Mouse (Mus musculus) retina, embryonic 14.5 days (tissue): ENCODE measurements around the gene Rap1b.

ENCODE experiments used
- DNase-seq: peaks from one replicate; pipeline ENCODE4 v3.0.0-alpha.2; 2015; ENCODE audit warnings: low spot score

The Rap1b gene

DNA sequence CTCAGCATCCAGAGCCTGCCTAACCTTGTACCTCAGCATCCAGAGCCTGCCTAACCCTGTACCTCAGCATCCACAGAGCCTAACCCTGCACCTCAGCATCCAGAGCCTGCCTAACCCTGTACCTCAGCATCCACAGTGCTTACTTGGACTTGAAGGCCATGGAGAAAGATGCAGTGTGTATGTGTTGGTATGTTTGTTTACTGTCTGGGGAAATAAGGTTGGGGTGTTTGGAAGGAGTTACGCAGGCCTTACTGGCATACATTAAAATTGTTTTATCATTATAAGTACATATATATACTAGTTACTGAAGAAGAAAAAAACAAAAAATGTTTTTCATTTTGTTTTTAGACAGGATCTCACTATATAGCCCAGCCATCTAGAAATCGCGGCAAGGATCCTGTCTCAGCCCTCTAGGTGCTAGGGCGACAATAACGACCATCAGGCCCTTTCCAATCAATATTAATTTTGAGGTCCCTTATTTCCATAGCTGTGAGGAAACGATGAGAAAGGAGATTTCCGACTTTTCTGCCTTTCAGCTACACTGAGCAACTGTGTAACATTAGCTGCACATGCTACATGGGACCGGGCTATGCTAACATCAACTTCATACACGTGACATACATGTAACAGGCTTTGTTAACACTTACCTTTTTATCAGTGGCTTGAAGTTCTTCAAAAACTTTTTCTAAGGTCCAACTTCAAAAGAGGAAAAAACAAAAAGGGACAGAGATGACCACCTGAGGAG is 76.1 kb downstream of the Rap1b start:
- DNase-seq, result no peak

DNA sequence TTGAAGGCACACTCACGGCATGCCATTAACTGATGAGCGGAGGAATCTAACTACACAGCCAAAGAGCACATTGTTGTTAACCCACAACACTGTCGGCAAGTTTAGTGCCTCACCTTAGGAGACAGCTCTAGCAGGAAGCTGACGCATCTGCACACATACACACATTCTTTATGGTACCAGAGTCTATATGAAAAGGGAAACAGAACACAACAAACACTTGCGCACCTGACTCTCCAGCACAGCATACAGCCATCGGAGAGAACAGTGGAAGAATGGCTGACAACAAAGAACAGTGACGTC is 77.7 kb downstream of the Rap1b start:
- no peak for DNase-seq

DNA sequence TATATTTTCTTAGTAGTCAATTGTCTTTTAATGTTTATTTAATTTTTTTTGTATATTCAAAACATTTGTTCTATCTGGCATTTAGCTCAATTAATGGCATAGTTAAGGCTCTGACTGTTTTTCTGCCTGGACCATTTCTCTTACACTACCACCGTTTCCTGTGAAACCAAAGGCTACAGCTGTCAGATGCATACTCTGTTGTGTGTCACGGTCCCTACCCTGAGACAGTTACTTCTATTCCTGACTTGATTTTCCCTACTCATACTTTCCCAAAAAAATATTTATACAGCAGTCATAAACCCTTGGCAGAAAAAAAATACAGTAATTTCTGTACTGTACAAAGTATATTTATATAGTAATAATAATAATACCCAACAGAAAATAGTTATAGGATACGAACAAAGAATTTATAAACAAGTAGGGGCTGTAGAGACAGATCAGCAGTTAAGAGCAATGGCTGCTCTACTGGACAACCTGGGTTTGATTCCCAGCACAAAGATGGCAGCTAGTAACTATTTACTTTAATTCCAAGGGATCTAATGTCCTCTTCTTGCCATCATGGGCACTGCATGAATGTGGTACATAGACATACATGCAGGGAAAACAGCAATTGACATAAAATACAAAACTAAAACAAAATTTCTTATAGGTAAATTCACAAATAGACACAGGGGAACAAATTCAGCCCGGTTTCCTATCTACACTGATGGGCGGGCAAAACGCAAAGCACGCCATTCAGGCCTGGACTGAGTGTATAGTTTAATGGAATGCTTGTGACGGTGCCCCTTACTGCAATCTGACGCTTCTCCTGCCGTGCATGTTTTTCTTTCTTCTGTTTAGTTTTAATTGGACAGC is 78.3 kb downstream of the Rap1b start:
- no peak for DNase-seq

DNA sequence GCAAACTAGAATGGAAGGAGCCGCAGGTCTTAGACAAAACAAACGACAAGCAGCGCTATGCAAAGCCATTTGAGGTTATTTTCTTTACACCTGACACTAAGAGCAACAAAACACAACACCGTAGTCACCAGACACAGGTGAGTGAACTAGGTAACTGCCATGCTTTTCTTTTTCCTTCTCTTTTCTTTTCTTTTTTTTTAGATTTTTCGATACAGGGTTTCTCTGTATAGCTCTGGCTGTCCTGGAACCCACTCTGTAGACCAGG is 79.0 kb downstream of the Rap1b start:
- no peak for DNase-seq

DNA sequence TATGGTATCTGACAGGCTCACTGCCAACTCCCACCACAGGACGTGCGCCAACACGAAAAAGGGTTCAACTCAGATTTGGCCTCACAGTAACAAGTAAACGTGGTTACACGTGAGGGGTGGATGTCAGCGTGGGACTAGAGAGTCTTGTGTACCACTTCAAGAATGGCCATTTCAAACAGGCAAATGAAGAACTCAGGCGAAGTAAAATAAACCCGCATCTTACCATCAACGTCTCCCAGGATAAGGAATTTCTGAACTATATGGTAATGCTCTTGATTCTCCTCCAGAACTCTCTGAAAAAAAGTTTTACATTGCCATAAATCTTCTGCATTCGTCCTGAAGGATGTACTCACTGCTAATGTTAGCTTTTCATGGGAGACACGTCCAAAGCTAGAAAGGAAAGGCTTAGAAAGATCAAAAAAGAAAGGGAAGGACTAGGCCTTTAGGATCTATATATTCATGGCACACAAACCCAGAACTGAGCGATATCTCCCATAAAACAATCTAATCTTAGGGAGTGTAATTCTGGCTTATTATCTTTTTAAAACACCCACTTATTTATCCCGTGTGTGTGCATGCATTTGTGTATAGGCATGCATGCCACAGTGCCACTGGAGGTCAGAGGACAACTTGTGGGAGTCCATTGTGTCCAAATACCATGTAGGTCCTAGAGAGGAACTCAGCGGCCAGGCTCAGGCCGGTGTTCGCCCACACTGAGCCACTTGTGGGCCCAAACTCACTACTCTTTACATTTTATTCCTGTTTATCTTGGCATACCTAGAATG is 79.5 kb downstream of the Rap1b start:
- DNase-seq, result no peak

DNA sequence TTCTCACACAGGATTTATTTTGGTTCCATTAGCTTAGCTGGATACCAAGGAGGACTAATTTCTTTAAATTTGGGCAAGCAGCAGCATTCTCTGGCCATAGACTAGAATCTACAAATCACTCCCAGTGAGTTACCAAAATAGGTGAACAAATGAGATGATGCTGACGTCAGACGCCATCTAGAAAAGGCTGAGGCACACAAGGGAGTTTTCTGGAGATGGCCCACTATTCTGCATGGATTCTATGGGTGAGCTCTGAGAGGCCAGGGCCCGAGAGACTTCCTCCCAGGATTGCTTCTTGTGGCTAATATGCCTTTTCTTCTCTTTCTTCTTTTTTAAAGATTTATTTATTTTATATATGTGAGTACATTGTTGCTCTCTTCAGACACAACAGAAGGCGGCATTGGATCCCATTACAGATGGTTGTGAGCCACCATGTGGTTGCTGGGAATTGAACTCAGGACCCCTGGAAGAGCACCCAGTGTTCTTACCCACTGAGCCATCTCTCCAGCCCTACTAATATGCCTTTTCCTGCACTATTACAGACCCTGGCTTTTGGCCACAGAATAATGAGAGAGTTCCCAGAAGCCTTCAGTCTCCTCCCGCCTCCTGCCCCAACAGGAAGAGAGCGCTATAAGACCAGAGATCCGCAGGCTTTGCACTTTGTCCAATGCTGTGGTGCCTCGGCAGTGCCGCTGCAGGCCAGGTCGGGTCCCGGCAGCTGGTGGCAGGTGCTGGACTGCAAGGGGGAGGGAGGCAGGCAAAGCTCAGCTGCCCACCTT is 80.5 kb downstream of the Rap1b start:
- no peak for DNase-seq

DNA sequence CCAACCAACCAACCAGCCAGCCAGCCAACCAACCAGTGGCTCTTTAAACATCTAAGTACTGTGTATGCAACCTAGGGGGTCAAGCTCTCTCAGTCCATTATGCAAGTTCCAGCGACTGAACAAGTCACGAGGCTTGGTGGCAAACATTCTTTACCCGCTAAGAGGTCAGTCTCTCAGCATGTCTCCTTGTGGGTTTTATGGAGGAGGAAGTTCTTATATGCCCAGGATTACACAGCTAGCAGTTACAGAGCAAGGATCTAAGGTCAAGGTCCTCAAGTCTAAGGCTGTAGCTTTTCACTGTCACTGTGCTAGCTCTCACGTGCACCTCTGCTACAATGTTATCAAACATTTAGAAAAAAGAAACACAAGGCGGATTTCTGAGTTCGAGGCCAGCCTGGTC is 81.2 kb downstream of the Rap1b start:
- DNase-seq, result no peak
